Mouse (Mus musculus) frontal cortex, postnatal 14 days (tissue): ENCODE data around the gene Ndufa6.
"Not testable (repeated sequence)": the region's sequence is repeated elsewhere in the genome, so short reads cannot be mapped to it uniquely, and the experiment has no call there.

ENCODE experiments used
- DNase-seq, 2 experiments: peaks; one replicate each; pipeline ENCODE4 v3.0.0; 2022; ENCODE audit warnings: low spot score in 2 of 2

Ndufa6 gene

DNA sequence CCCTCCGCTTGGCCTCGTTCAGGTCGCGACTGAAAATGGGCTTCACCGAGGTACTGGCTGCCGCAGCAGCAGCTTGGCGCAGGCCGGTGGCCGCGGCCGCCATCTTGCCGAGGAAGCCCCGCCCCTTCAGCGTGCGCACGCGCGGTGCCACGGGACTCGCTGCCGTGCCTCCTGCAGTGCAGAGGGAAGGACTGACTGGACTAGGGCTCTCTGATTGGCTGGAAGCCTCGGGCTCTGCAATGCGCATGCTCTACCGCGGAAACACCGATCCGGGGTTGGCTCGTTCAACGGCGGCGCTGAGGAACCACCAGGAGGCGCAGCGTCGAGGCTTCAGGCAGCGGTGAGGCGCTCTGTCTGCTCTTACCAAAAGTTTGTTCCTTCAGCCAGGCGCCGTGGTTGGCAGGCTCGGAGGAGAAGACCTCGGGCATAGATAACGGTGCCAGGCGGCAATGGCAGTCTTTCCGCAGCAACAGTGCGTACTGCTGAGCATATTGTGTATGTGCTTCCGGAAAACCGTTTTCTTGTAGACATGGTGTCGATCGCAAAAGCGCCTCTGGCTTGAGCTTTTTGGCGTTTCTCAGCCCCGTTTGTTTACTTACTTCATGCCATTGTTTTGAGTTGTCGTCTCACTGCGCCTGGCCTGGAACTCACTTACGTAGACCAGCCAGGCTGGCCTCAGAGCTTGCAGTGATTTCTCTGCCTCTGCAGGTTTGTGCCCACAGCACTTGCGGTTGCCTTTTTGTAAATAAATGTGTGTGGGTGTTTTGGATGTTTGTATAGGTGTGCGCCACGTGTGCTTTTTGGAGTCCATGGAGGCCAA, at the start of gene Ndufa6:
Gene Ndufa6, minus strand, starts transcription at position 197 of the 820 bp plus-strand sequence.
- DNase-seq: peak; percentile 94 to 96

DNA sequence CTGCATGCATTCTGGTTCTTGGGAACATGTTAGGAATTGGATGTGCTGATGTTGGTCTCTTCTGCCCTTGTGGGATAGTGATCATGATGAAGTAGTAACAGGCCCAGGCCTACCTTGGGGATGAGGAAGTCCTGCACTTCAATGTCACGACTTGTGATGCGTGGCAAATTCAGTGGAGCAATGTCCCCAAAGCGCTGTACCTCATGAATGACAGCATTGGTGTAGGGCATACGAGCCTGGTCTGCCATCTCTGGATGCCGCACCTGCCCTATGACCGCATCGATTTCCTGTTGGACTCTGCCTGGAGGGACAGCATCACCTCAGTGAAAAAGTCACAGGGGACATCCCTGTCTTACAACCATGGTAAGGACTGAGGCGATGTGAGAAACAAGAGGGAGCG, 49.5 kb upstream of the Ndufa6 start:
- no peak for DNase-seq

DNA sequence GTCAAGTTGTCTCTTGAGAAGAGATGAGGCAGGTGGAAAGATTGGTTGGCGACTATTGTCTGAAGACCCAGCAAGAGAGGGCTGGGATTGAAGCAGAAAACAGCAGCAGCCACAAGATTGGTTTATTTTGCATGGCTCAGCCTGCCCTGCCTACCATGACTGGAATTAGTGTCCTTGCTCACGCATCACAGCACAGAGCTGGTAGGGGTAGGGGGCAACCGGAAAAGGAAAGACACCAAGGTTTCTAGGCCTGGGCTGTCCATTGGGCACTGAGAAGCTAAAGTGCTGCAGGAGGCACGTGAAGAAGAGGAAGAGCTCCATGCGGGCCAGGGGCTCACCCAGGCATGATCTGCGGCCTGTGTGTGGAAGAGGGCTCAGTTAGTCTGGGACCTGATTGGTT, 48.6 kb upstream of the Ndufa6 start:
- no peak for DNase-seq

DNA sequence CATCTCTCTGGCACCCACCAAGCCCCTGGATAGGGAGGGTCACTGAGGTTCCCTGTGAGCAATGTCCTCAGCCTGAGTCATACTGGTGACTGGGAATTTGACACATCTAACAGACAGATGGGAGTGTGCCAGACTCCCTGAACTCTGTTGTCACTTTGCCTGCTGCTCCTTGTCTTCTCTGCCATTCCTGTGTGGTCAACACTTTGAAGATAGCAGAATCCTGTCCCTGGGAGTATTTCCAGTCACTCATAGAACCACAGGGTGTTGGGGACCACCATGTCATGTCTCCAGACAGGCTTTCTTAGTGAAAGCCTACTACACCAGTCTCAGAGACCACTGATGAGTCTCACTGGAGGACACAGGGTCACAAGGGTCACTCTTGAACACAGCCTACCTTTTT, 48.0 kb upstream of the Ndufa6 start:
- no peak for DNase-seq

DNA sequence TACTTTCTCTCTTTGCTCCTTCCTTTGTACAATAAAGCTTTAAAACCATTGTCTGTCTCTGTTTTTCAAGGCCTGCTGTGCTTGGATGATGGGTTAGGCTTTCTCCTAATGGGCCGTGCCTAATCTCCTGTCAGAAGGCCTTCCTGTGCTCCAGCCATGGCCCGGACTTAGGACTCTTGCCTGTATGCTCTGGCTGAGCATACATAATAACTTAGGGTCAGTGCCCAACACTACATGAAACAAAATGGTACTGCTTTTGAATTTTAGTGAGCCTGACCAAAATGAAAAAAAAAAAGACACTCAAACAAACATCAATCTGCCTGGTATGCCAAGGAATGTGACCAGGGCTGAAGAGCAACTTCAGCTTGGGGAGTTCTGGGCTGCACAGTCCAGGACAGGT, 47.4 kb upstream of the Ndufa6 start:
- no peak for DNase-seq

DNA sequence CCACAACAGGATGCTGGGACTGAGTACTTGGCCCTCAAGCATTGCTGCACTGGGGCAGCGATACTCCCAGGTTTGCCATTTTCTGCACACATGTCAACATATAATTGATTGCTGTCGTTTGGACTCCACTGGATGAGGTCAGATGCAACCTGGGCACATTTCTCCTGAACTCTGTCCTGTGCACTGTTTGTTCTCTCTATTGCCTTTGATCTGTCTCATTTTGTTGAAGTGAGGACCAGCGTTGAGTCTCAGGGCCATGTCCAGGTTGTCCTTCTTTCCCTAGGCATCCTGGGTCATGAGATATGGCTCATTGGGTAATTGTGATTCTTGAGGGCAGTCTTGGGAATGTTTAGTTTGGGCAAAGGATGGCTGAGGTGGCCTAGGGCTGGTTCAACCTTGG, 41.8 kb upstream of the Ndufa6 start:
- DNase-seq: not testable (repeated sequence)

DNA sequence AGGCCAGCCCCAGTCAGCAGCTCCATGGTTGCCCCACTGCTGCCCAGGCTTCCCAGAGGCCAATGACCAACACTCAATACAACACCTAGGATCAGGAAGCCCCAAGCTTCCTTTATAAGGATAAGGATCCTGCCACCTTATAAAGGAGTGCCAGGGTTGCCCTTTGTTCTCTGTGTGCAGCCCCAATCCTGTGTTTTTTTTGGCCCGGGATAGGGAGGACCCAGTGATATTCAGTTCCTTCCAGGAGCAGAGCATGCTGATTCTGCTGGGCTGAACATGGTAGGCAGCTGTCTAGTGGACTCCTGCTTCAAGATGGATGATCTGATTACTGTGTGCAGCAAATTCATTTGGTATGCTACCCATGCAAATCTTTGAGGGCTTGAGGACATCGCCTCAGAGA, 39.8 kb upstream of the Ndufa6 start, which contains the start of gene Cyp2d11:
Gene Cyp2d11, minus strand, starts transcription at position 101 of the 400 bp plus-strand sequence.
- not testable (repeated sequence) for DNase-seq

DNA sequence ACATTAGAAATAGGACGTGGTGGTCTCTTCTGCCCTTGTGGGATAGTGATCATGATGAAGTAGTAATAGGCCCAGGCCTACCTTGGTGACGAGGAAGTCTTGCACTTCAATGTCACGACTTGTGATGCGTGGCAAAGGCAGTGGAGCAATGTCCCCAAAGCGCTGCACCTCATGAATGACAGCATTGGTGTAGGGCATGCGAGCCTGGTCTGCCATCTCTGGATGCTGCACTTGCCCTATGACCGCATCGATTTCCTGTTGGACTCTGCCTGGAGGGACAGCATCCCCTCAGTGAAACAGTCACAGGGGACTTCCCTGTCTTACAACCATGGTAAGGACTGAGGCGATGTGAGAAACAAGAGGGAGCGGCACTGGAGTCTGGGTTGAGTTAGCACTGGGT, 35.8 kb upstream of the Ndufa6 start:
- DNase-seq: not testable (repeated sequence)

DNA sequence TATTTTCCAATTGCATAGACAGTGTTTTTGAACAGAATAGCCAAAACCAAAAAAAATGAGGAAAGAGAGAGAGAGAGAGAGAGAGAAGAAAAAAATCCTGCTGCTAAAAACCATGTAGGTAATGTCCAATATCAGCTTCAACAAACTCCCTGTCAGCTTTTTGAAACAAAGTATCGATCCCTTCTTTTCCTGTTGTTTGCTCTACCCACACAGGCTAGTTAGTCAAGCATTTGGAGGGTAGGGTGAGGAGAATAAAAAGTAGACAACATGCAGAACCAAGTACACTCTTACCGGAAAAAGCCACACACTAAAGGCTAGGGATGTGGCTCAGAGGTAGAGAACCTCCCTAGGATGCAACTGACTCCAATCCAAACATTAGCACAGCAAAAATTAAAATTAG, 31.6 kb upstream of the Ndufa6 start:
- no peak for DNase-seq

DNA sequence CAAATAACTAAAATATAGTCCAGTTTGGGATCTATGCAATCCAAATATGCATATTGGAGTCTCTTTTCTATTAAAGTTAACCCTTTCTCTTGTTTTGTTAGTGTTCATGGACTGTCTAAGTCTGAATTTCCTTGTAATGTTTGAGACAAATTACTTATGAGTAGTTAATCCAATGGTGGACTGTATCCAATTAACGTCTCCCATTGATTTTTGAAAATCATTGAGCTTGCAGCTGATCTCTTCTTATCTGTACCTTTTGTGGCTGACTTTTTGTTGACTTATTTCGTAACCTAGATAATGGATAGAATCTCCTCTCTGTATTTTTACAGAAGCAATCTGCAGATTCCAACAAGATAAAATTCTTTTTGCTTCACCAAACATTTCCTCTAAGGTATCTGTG, 28.3 kb upstream of the Ndufa6 start:
- DNase-seq: no peak

DNA sequence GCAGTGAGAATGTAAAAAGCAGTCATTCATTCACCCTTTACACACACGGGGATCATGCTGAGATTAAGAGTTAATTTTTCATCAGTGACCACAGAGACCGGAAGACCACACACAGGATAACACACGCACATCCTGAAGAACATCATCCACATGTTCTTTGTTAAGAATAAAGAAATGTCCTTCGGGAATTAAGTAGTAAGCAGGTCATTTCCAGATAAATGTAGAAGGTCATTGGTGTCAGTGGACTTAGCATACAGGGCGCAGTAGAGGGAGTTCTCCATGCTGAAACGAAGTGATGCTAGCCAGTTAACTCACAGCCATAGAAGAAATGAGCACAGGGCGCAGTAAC, 26.6 kb upstream of the Ndufa6 start:
- no peak for DNase-seq

DNA sequence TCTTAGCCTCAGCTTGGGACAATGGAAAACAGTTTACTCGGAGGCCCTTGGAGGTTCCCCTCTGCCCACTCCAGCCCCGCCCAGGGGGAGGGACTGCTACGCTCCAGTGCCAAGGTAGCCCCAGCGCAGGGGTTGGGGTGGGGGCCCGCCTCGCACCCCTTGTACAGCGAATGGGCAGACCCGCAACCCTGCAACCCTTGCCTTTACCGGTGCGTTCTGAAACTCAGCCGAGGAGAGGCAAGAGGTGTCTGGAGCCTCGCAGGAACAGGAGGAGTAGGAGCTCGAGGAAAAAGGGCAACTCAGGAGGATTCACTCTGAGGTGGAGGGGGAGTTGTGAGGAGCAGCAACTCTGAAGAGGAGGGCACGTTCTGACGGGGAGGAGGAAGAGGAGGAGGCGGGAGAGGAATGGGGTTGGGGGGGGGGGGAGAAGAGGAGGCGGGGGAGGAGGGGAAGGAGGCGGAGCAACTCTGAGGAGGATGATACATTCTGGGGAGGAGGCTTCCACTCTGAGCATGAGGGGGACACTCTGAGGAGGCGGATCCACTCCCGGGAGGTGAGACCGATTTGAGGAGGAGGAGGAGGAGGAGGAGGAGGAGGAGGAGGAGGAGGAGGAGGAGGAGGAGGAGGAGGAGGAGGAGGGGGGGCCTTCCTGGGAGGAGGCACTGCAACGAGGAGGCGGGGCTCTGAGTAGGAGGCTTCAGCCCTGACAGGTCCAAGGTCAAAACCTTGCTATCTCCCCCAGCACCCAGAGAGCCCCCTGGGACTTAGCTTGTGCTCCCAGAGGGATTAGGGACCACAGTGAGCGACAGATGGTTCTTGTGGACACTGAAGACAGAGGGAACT, 26.0 kb upstream of the Ndufa6 start, which contains the start of gene Cyp2d22:
Gene Cyp2d22, minus strand, starts transcription at position 390 of the 843 bp plus-strand sequence.
- no peak for DNase-seq

DNA sequence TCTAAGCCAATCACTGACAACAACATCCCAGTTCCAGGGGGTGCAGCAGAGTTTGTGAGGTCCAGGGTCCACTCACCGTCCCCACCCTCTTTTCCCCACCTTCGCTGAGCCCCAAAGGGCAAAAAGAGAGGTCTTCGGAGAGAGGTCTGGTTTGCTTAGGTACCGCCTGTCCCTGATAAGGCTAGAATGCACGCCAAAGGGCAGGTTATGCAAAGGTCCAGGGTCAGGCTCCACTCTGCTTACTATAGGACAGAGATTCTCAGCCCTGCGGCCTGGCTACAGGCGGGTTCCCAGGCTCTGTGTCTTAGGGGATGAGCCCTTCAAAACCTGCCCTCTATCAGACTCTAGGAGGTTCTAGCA, 25.4 kb upstream of the Ndufa6 start:
- no peak for DNase-seq

DNA sequence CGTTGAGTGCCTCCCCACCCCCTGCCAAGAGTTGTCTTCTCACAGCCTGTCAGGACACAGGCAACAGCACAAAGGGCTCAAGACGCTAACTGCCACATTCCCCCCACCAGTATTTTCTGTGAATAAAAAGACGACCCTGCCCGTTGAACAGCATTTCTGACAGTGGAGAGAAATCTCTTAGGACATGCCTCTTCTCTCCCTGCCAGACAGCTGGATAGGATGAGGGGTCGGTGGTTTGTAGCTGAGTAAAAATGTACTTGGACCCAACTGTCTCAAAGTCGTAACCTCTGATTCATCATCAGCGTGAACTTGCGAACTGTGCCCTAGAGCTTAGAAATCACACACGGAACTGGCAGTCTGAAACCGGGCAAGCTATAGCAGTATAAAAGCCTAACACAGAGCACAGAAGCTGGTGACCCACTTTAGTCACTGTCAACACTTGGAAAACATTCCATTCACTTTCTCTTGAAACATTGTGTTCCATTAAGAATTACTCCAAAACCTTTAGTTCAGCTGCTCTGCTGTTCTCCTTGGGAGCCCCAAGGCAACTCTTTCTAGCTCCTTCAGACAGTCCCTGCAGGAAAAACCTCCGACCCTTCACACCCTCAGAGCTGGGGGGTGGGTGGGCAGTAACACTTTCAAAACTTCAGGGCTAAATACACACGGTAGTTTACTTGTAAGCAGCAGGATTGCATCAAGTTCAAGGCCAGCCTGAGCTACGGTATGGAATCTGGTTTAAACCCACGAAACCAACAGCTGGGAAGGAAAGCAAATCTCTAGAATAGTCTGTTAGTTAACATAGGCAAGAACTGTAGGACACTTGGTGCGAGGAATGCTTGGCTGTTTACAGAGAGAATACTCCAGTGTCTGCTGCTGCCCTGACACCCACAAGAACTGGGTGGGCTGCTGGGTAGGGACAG, 24.4 kb upstream of the Ndufa6 start:
- no peak for DNase-seq

DNA sequence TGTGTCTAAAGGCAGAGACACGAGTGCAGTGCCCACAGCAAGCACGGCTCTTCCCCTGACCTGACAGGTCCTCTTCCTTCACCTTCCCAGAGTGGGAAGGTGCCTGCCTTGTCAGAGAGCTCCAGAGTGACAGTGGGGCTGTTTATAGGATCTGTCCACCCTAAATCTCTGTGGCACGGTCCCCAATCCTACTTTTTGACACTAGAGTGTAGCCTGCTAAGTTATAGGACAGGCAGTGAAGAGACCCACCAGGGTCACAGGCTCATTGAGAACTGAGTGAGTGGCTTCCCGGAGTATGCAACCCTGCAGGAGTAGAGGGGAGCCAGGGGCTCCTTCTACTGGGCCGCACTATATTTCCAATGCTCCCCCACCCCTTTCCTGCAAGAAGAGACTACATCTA, 23.6 kb upstream of the Ndufa6 start:
- no peak for DNase-seq

DNA sequence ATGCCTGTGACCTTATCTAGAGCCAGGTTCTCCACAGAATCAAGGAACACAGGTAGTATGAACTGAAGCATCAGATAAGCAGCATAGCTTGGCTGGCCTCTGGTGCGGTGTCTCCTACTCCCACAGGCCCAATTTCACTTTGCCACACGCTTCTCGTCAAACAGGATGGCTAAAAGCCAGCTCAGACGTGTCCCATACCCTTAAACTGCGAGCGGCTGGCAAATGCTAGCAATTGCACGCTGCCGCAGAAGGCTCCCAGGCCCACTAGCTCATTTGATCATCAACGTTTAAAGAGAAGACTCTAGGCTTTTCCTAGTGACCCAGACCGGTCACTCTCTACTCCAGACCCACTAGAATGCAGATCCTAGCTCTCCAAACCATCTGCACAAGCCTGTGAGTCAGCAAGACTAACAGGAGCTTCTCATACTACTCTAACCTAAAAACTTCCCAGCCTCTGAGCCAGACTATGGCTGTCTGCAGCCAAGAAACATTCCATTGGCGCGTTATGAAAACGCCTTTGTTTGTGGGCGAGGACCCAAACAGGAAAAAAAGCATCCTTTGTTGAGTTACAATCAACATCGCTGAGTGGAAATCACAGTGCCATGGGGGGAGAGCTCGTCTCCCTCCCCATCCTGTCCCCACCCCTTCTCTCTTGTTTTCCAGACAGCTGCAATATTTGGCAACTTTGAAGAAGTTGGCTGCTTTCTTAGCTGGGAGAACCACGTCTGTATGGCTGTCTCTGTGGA, 22.4 kb upstream of the Ndufa6 start:
- DNase-seq: no peak

DNA sequence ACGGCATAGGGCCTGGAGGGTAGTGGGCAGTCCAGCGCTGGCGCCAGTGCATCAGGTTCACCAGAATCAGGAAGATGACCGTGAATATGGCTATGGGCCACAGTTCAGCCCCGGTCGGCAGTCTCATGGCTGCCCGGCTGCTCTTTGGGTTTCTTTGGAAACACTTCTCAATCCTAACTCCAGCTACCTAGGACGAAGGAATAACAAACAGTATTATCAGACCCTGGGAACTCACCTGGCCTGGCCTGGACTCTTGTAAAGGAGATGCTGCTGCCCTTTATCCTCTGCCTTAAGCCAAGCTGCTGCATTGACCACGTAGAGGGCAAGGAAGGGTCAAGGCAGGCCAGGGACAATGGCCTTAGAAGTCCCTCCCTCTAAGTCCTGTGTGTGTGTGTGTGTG, 21.7 kb upstream of the Ndufa6 start:
- DNase-seq: no peak

DNA sequence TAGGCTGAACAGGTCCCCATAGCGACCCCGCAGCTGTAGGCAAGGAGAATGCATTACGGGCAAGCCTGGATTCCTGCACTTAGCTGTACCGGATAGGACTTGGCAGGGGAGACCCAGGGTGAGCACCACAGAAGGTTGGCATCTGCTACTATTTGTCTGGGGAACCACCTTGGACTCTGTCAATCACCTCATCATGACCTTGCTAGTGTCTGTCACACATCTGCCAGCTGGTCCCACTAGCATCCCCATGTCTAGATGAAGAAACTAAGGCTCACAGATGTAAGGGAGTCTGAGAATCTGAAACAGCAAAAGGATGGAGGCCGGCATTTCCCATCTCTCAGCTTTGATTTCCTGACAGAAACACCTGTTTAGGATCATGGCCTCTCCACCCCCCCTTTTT, 20.3 kb upstream of the Ndufa6 start:
- DNase-seq: no peak

DNA sequence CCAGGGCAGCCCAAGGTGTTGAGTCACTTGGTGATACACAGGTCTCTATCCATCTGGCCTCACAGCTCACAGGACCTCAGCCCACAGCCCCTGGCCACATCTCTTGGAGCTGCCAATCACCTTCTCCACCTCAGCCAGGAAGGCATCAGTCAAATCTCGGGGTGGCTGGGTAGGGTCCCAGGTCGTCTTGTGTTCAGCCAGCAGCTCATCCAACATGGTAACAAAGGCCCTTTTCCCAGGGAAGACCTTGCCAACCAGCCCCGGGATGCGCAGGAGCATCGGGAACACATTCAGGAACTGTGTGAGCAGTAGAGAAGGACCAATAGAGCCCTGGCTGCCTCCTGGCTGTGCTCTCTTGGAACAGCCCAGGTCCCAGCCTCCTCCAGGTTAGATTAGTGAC, 18.9 kb upstream of the Ndufa6 start:
- DNase-seq: no peak

DNA sequence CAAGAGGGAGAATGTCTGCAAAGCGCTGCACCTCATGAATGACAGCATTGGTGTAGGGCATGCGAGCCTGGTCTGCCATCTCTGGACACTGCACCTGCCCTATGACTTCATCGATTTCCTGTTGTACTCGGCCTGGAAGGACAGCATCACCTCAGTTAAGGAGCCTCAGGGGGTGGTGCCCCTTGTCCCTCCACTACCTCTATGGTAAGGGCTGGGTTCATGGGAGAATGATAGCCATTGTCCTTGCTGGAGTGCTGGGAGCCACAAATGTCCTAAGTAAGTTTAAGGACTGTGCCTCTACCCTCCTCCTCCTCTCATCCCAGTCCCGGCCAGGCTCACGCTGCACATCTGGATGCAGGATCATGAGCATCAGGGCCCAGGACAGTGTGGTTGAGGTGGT, 18.3 kb upstream of the Ndufa6 start:
- DNase-seq: no peak

DNA sequence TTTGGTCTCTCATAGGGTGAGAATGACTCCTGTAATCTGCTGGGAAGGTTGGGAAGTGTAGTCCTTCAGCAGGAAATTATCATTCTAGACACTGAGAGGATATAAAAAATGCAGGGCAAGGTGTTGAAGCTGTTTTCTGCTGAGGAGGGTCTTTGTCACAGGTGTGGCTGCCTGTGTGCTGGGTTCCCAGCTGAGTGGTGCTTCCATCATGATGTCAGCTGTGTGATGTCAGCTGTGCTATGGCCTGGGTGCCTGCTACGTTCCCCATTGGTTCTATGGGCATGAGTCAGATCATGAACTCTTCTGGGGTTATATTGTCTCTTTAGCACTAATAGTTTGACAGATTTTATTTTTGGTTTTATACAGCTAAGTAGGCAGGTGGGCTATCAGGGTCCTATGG, 14.7 kb upstream of the Ndufa6 start:
- no peak for DNase-seq
